Mouse (Mus musculus) intestine, postnatal 0 days (tissue): ENCODE measurements around the gene Sall1. TPM values are rescaled to one million over a fixed set of nuclear protein-coding genes. Genes with fewer than 3 reads are reported as not detected.

ENCODE experiments used
- ATAC-seq: fragments of 200-750 bp; cut with Nextera tagmentation; 2 replicates; pipeline ENCODE4 v1.8.0; 2017; ENCODE audit warnings: mild to moderate bottlenecking, moderate TSS enrichment, moderate library complexity
- H3K27ac ChIP-seq: fragments of 300-500 bp; sonication (generic); 2 replicates; pipeline ENCODE4 v1.5.1; 2014; ENCODE audit warnings: mild to moderate bottlenecking, low read depth, low read length, moderate library complexity
- H3K27me3 ChIP-seq: fragments of 300-500 bp; sonication (generic); replicated peaks from 2 replicates; pipeline ENCODE4 v1.6.1; 2014; ENCODE audit warnings: low read length, mixed read lengths; ENCODE audit not compliant: control insufficient read depth, insufficient read depth
- H3K36me3 ChIP-seq: fragments of 300-500 bp; sonication (generic); 2 replicates; pipeline ENCODE4 v1.6.1; 2014; ENCODE audit warnings: mild to moderate bottlenecking, moderate library complexity; ENCODE audit not compliant: control insufficient read depth, insufficient read depth
- H3K4me1 ChIP-seq: fragments of 300-500 bp; sonication (generic); replicated peaks from 2 replicates; pipeline ENCODE4 v1.6.1; 2014; ENCODE audit warnings: antibody characterized with exemption, low read length, mixed read lengths; ENCODE audit not compliant: control insufficient read depth, insufficient read depth
- H3K4me2 ChIP-seq: fragments of 300-500 bp; sonication (generic); replicated peaks from 2 replicates; pipeline ENCODE4 v1.6.1; 2014; ENCODE audit warnings: low read depth, mild to moderate bottlenecking, moderate library complexity
- H3K4me3 ChIP-seq: fragments of 300-500 bp; sonication (generic); 2 replicates; pipeline ENCODE4 v1.5.1; 2014; ENCODE audit warnings: low read depth, low read length
- H3K9ac ChIP-seq: fragments of 300-500 bp; sonication (generic); 2 replicates; pipeline ENCODE4 v1.6.1; 2014; ENCODE audit warnings: mild to moderate bottlenecking, low read depth, low read length
- H3K9me3 ChIP-seq: fragments of 300-500 bp; sonication (generic); 2 replicates; pipeline ENCODE4 v1.6.1; 2016; ENCODE audit warnings: mixed run types; ENCODE audit not compliant: control insufficient read depth
- CTCF ChIP-seq: sonication (generic); IDR thresholded peaks from 2 replicates; pipeline ENCODE4 v1.5.1; 2016; ENCODE audit warnings: low read depth, mild to moderate bottlenecking, control low read depth, antibody characterized with exemption, moderate library complexity
- WGBS: fragments of 180-500 bp; shearing (Covaris S2); extraction: QIAGEN DNeasy Blood & Tissue Kit; methylation state at CpG from one replicate; pipeline ENCODE4 v1.1.7; 2014; 5-methylcytosine and 5-hydroxymethylcytosine counted together
- polyA plus RNA-seq: library from polyadenylated mRNA; unstranded; fragments of >200 nt; fragmentation: Nextera tagmentation; extraction: Ambion mirVana; gene quantifications from 2 replicates; pipeline ENCODE4 v1.2.1, GENCODE M21; 2015

Gene Sall1
- polyA plus RNA-seq, 1 experiment from 2014 or later = 0.76 TPM

- H3K9ac ChIP-seq = peak overlapping the region; percentile 47
- under 1% methylated on average over 54 of the region's 55 CpGs for WGBS
These were observed 2.4 kb downstream of the Sall1 start for GRCm38 (mm10) chr8:89041421-89042117.

GRCm38 (mm10) chr8:89040751-89041420, 3.1 kb downstream of the Sall1 start:
- no peak for ATAC-seq
- H3K4me1 ChIP-seq = 0 out of 2 replicates have a peak, but pooled peaks cover 7% of the 10 kb centered on the region
- 13% methylated on average over 40 of the region's 40 CpGs for WGBS
- peaks cover 95% of the 10 kb centered on the region for H3K27me3 ChIP-seq
- peak overlapping the region; percentile 56 for H3K4me3 ChIP-seq
- H3K27ac ChIP-seq = no peak overlapping the region
- no peaks in the 10 kb centered on the region for H3K36me3 ChIP-seq
- H3K4me2 ChIP-seq = peak overlapping the region; percentile 89
- no peak for TF ChIP-seq CTCF
- H3K9me3 ChIP-seq = no peaks in the 10 kb centered on the region
- peak overlapping the region; percentile 47; the same call in 1 of the 2 replicates for H3K9ac ChIP-seq

More at GRCm38 (mm10) chr8:89041421-89042117, 2.4 kb downstream of the Sall1 start:
- Histone ChIP-seq H3K4me1 (0 out of 2 replicates have a peak, but pooled peaks cover 7% of the 10 kb centered on the region), H3K4me3 (peak overlapping the region; percentile 56), H3K9me3 (no peaks in the 10 kb centered on the region), H3K36me3 (no peaks in the 10 kb centered on the region), H3K27ac (peak overlapping the region; percentile 23; the same call in 1 of the 2 replicates), H3K27me3 (peaks cover 95% of the 10 kb centered on the region), H3K4me2 (peak overlapping the region; percentile 89)
- ATAC-seq = no peak
- TF ChIP-seq CTCF = no peak

GRCm38 (mm10) chr8:89039890-89040289, 4.1 kb downstream of the Sall1 start:
- H3K9ac ChIP-seq = no peak overlapping the region
- no peak overlapping the region for H3K4me3 ChIP-seq
- H3K4me1 ChIP-seq = 0 out of 2 replicates have a peak, but pooled peaks cover 7% of the 10 kb centered on the region
- no peak overlapping the region for H3K4me2 ChIP-seq
- no peak for TF ChIP-seq CTCF
- H3K36me3 ChIP-seq = no peaks in the 10 kb centered on the region
- H3K27ac ChIP-seq = no peak overlapping the region
- H3K9me3 ChIP-seq = no peaks in the 10 kb centered on the region
- WGBS = 60% methylated on average over 6 of the region's 6 CpGs
- no peak for ATAC-seq
- peaks cover 90% of the 10 kb centered on the region for H3K27me3 ChIP-seq

- no peak overlapping the region for H3K27ac ChIP-seq
- no peak overlapping the region for H3K4me3 ChIP-seq
- WGBS = 70% methylated on average over 4 of the region's 4 CpGs
- no peak for ATAC-seq
- TF ChIP-seq CTCF = no peak
- no peak overlapping the region for H3K4me2 ChIP-seq
- 0 out of 2 replicates have a peak, but pooled peaks cover 7% of the 10 kb centered on the region for H3K4me1 ChIP-seq
- no peaks in the 10 kb centered on the region for H3K36me3 ChIP-seq
- no peak overlapping the region for H3K9ac ChIP-seq
- H3K9me3 ChIP-seq = no peaks in the 10 kb centered on the region
- peaks cover 82% of the 10 kb centered on the region for H3K27me3 ChIP-seq
These were observed 5.0 kb downstream of the Sall1 start for GRCm38 (mm10) chr8:89038920-89039319.

- Histone ChIP-seq H3K4me1 (0 out of 2 replicates have a peak, but pooled peaks cover 3% of the 10 kb centered on the region), H3K9me3 (no peaks in the 10 kb centered on the region), H3K27ac (no peak overlapping the region), H3K9ac (no peak overlapping the region), H3K4me2 (no peak overlapping the region), H3K36me3 (no peaks in the 10 kb centered on the region), H3K4me3 (no peak overlapping the region), H3K27me3 (peaks cover 74% of the 10 kb centered on the region)
- peak; percentile 61 for TF ChIP-seq CTCF
- WGBS = 26% methylated on average over 9 of the region's 9 CpGs
- ATAC-seq = no peak
These were observed 6.3 kb downstream of the Sall1 start for GRCm38 (mm10) chr8:89037536-89038236.

GRCm38 (mm10) chr8:89032412-89032811, 11.6 kb downstream of the Sall1 start:
- 89% methylated on average over 13 of the region's 13 CpGs for WGBS
- TF ChIP-seq CTCF = no peak
- H3K4me3 ChIP-seq = no peak overlapping the region
- ATAC-seq = no peak
- H3K9ac ChIP-seq = no peak overlapping the region
- H3K4me1 ChIP-seq = no peaks in the 10 kb centered on the region
- no peaks in the 10 kb centered on the region for H3K9me3 ChIP-seq
- no peaks in the 10 kb centered on the region for H3K36me3 ChIP-seq
- no peak overlapping the region for H3K4me2 ChIP-seq
- no peak overlapping the region for H3K27ac ChIP-seq
- peaks cover 28% of the 10 kb centered on the region for H3K27me3 ChIP-seq
